ENCODE assay signal across 20 mouse cellular contexts in the genomic region with DNA sequence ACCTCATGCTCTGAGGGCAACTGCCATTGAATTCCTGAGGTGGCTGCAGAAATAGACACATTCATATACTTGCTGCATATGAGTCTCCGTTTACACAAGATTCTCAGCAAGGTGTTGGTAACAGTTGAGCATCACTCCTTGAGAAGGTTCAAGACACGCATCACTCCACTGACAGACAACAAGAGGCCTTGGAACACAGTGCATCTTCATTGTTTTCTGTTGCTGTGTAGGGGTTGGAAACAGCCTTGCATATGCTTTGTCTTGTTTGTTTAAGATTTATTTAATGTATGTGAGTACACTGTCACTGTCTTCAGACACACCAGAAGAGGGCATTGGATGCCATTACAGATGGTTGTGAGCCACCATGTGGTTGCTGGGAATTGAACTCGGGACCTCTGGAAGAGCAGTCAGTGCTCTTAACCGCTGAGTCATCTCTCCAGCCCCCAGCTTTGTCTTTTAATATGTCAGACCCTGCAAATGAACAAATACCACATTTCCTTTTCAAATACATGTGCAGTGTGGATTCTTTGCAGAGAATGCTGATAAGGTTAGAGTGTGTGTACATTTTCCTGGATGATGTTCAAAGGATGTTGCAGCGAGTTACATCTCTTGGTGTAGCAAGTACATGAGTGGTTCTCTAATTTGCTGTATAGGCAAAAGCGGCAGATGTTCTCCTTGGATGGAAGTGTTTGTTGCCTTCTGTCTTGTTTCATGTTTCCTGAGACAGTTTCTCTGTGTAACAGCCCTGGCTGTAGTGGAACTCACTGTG. TPM values are rescaled to one million over a fixed set of nuclear protein-coding genes. Genes with fewer than 3 reads are reported as not detected.
DNase-seq lines count a peak whose midpoint lies in the region; ATAC-seq and TF ChIP-seq lines count a peak whose summit lies in the region.
"Had no signal": no experiment of that assay in that cellular context is flagged by ENCODE, and none has a peak within 500 bp of the region (broad histone marks: within the 10 kb centered on the region; RNA-seq: fewer than 3 reads in every experiment).

No protein-coding gene starts in this region.

- H3K9me3 ChIP-seq in forebrain, embryonic 13.5 days (replicated peaks) = no peaks in the 10 kb centered on the region
- no peaks in the 10 kb centered on the region for H3K9me3 ChIP-seq in forebrain, embryonic 11.5 days (ENCODE audit: control insufficient read depth, low read length)
- no peaks in the 10 kb centered on the region for H3K9me3 ChIP-seq in lung, embryonic 14.5 days (ENCODE audit: low read depth, low read length)
- H3K9me3 ChIP-seq: embryonic facial prominence, embryonic 12.5 days; hindbrain, embryonic 12.5 days had no signal

- ATAC-seq in forebrain, embryonic 13.5 days = no peak
- no peak for ATAC-seq in forebrain, embryonic 11.5 days (replicated peaks; ENCODE audit: low FRiP score)
- ATAC-seq in lung, embryonic 14.5 days (ENCODE audit: insufficient read depth) = peak; percentile 48; the same call in 1 of the 2 replicates
- ATAC-seq: forebrain, embryonic 14.5 days; hindbrain, postnatal 0 days had no signal

- H3K9ac ChIP-seq in forebrain, embryonic 13.5 days = no peak overlapping the region
- H3K9ac ChIP-seq in forebrain, embryonic 11.5 days (ENCODE audit: low read length) = no peak overlapping the region
- no peak overlapping the region for H3K9ac ChIP-seq in lung, embryonic 14.5 days
- H3K9ac ChIP-seq: embryonic facial prominence, embryonic 12.5 days; hindbrain, embryonic 12.5 days had no signal

- no peaks in the 10 kb centered on the region for H3K4me1 ChIP-seq in forebrain, embryonic 13.5 days
- H3K4me1 ChIP-seq in forebrain, embryonic 11.5 days (replicated peaks; ENCODE audit: control insufficient read depth, insufficient read depth, low read length) = no peaks in the 10 kb centered on the region
- H3K4me1 ChIP-seq in lung, embryonic 14.5 days (ENCODE audit: insufficient read depth) = no peaks in the 10 kb centered on the region
- H3K4me1 ChIP-seq: embryonic facial prominence, embryonic 12.5 days; hindbrain, embryonic 12.5 days had no signal

- TF ChIP-seq CTCF in lung, embryonic 14.5 days (IDR thresholded peaks at IDR 0.05; ENCODE audit: low read depth) = no peak

- 91% methylated on average over 6 of the region's 6 CpGs for WGBS in forebrain, embryonic 13.5 days
- 94% methylated on average over 6 of the region's 6 CpGs for WGBS in forebrain, embryonic 11.5 days
- WGBS in lung, embryonic 14.5 days = 70% methylated on average over 6 of the region's 6 CpGs

- H3K36me3 ChIP-seq in forebrain, embryonic 13.5 days (ENCODE audit: poor library complexity, severe bottlenecking) = peaks cover 46% of the 10 kb centered on the region
- peaks cover 8% of the 10 kb centered on the region; the same call in 1 of the 2 replicates for H3K36me3 ChIP-seq in forebrain, embryonic 11.5 days (ENCODE audit: control insufficient read depth, insufficient read depth, low read length)
- H3K36me3 ChIP-seq in lung, embryonic 14.5 days (ENCODE audit: insufficient read depth) = peaks cover 45% of the 10 kb centered on the region

- no peak overlapping the region for H3K4me3 ChIP-seq in forebrain, embryonic 13.5 days
- H3K4me3 ChIP-seq in forebrain, embryonic 11.5 days (ENCODE audit: low read depth, low read length) = no peak overlapping the region
- H3K4me3 ChIP-seq in lung, embryonic 14.5 days (ENCODE audit: low read depth, low read length) = no peak overlapping the region
- H3K4me3 ChIP-seq: embryonic facial prominence, embryonic 12.5 days; hindbrain, embryonic 12.5 days had no signal

- no peak overlapping the region for H3K4me2 ChIP-seq in forebrain, embryonic 13.5 days
- no peak overlapping the region for H3K4me2 ChIP-seq in forebrain, embryonic 11.5 days (ENCODE audit: low read depth, low read length, severe bottlenecking)
- no peak overlapping the region for H3K4me2 ChIP-seq in lung, embryonic 14.5 days
- H3K4me2 ChIP-seq: embryonic facial prominence, embryonic 12.5 days; hindbrain, embryonic 12.5 days had no signal

- no peaks in the 10 kb centered on the region for H3K27me3 ChIP-seq in forebrain, embryonic 13.5 days
- no peaks in the 10 kb centered on the region for H3K27me3 ChIP-seq in forebrain, embryonic 11.5 days (ENCODE audit: control insufficient read depth, insufficient read depth, low read length)
- H3K27me3 ChIP-seq in lung, embryonic 14.5 days (ENCODE audit: insufficient read depth, low read length) = no peaks in the 10 kb centered on the region
- H3K27me3 ChIP-seq: embryonic facial prominence, embryonic 12.5 days; hindbrain, embryonic 12.5 days had no signal

- no peak for DNase-seq in forebrain, embryonic 11.5 days (ENCODE audit: low spot score)
- DNase-seq in lung, embryonic 14.5 days = peak; percentile 59
- DNase-seq in lung, postnatal 36 days = no peak
- peak; percentile 22 for DNase-seq in brain, adult 2 months (ENCODE audit: low read depth, low spot score)
- no peak for DNase-seq in testis, postnatal 14 days (ENCODE audit: low spot score)
- no peak for DNase-seq in gastrocnemius, postnatal 25 days
- DNase-seq: adrenal gland, adult 8-10 months; adrenal gland, postnatal 36 days; cerebellum, adult 11 months; cerebellum, adult 8-10 months; cerebellum, postnatal 25 days; gastrocnemius, postnatal 14 days; heart, postnatal 10 days; heart, postnatal 4 days; kidney, adult 11 months had no signal

- H3K27ac ChIP-seq in forebrain, embryonic 13.5 days = peak overlapping the region; percentile 3; the same call in 1 of the 2 replicates
- no peak overlapping the region for H3K27ac ChIP-seq in forebrain, embryonic 11.5 days (ENCODE audit: low read depth, low read length)
- no peak overlapping the region for H3K27ac ChIP-seq in lung, embryonic 14.5 days (ENCODE audit: low read depth)
- H3K27ac ChIP-seq: embryonic facial prominence, embryonic 12.5 days; hindbrain, embryonic 12.5 days; hindbrain, postnatal 0 days had no signal

RNA-seq across cellular contexts. Expression of a gene that starts 5.9 kb away (rescaled TPM):
- polyA plus RNA-seq in forebrain, embryonic 13.5 days (2015; fragmentation: Nextera tagmentation; extraction: Ambion mirVana) = 70.0 and 74.4 TPM in 2 replicates
- polyA plus RNA-seq in forebrain, embryonic 11.5 days (2014; fragmentation: Nextera tagmentation; extraction: Ambion mirVana) = 119 and 120 TPM in 2 replicates
- polyA plus RNA-seq in lung, embryonic 14.5 days (2014; fragmentation: Nextera tagmentation; extraction: Ambion mirVana) = 98.5 and 99.6 TPM in 2 replicates
- total RNA-seq in gastrocnemius, postnatal 25 days (2021) = under 1 TPM; 0.26 to 0.54 TPM

RNA-seq across cellular contexts. Expression of a gene that starts 45.9 kb away (rescaled TPM):
- 34.5 and 41.9 TPM in 2 replicates for polyA plus RNA-seq in forebrain, embryonic 13.5 days (2015; fragmentation: Nextera tagmentation; extraction: Ambion mirVana)
- 33.7 and 36.0 TPM in 2 replicates for polyA plus RNA-seq in forebrain, embryonic 11.5 days (2014; fragmentation: Nextera tagmentation; extraction: Ambion mirVana)
- 35.1 and 36.0 TPM in 2 replicates for polyA plus RNA-seq in lung, embryonic 14.5 days (2014; fragmentation: Nextera tagmentation; extraction: Ambion mirVana)
- 10 to 100 TPM; 11.4 to 13.9 TPM for total RNA-seq in gastrocnemius, postnatal 25 days (2021)

Comparison
In these comparisons a context has a peak if more than half of its experiments do, and no peak if none do; other contexts are left out.
1. DNase-seq: peak in lung, embryonic 14.5 days (single experiment) and brain, adult 2 months (single experiment); none in forebrain, embryonic 11.5 days (single experiment), lung, postnatal 36 days (single experiment), testis, postnatal 14 days (single experiment) and gastrocnemius, postnatal 25 days (single experiment).